Mouse (Mus musculus) heart, embryonic 10.5 days (tissue): ENCODE measurements around the gene Gpatch4. TPM values are rescaled to one million over a fixed set of nuclear protein-coding genes. Genes with fewer than 3 reads are reported as not detected.

Experiments
- DNase-seq: peaks from one replicate; pipeline ENCODE4 v3.0.0-alpha.2; 2017; ENCODE audit warnings: low spot score
- H3K27ac ChIP-seq: fragments of 300-500 bp; sonication (generic); 2 replicates; pipeline ENCODE4 v1.5.1; 2016; ENCODE audit warnings: mild to moderate bottlenecking
- H3K27me3 ChIP-seq: fragments of 300-500 bp; sonication (generic); 2 replicates; pipeline ENCODE4 v1.6.1; 2016; ENCODE audit warnings: mild to moderate bottlenecking; ENCODE audit not compliant: poor library complexity, insufficient read depth, severe bottlenecking
- H3K36me3 ChIP-seq: fragments of 300-500 bp; sonication (generic); 2 replicates; pipeline ENCODE4 v1.6.1; 2016; ENCODE audit warnings: mild to moderate bottlenecking, moderate library complexity
- H3K4me1 ChIP-seq: fragments of 300-500 bp; sonication (generic); 2 replicates; pipeline ENCODE4 v1.6.1; 2016; ENCODE audit warnings: mild to moderate bottlenecking
- H3K4me3 ChIP-seq: fragments of 300-500 bp; sonication (generic); 2 replicates; pipeline ENCODE4 v1.5.1; 2016; ENCODE audit warnings: mild to moderate bottlenecking, moderate library complexity
- H3K9me3 ChIP-seq: fragments of 300-500 bp; sonication (generic); 2 replicates; pipeline ENCODE4 v1.6.1; 2016; ENCODE audit warnings: mild to moderate bottlenecking, moderate library complexity
- WGBS: fragments of 180-500 bp; shearing (Covaris S2); methylation state at CpG from one replicate; pipeline ENCODE4 v1.1.7; 2016; 5-methylcytosine and 5-hydroxymethylcytosine counted together
- polyA plus RNA-seq: library from polyadenylated mRNA; unstranded; fragments of >200 nt; fragmentation: Nextera tagmentation; extraction: Ambion mirVana; gene quantifications from 2 replicates; pipeline ENCODE4 v1.2.1, GENCODE M21; 2016

Gpatch4 gene
- polyA plus RNA-seq, 1 experiment from 2014 or later = 47.0 TPM

GRCm38 (mm10) chr3:88010634-88011265, 32.2 kb upstream of the Gpatch4 start:
- Histone ChIP-seq H3K9me3 (peaks cover 4% of the 10 kb centered on the region; the same call in 1 of the 2 replicates), H3K27ac (no peak overlapping the region), H3K36me3 (no peaks in the 10 kb centered on the region), H3K4me1 (no peaks in the 10 kb centered on the region), H3K4me3 (no peak overlapping the region), H3K27me3 (peaks cover 22% of the 10 kb centered on the region)
- no peak for DNase-seq
- 10% methylated on average over 6 of the region's 6 CpGs for WGBS

- peak; percentile 96 for DNase-seq
- peaks cover 86% of the 10 kb centered on the region for H3K27me3 ChIP-seq
- H3K4me1 ChIP-seq = peaks cover 20% of the 10 kb centered on the region
- no peaks in the 10 kb centered on the region for H3K9me3 ChIP-seq
- WGBS = 2% methylated on average over 66 of the region's 66 CpGs
- H3K27ac ChIP-seq = 0 out of 2 replicates have a peak overlapping the region, but pooled peaks have one; percentile 36
- peak overlapping the region; percentile 62 for H3K4me3 ChIP-seq
- no peaks in the 10 kb centered on the region for H3K36me3 ChIP-seq
Observed at GRCm38 (mm10) chr3:88022322-88023191, 20.4 kb upstream of the Gpatch4 start.

GRCm38 (mm10) chr3:88023192-88024074, 19.5 kb upstream of the Gpatch4 start:
- Histone ChIP-seq H3K4me1 (peaks cover 20% of the 10 kb centered on the region), H3K36me3 (no peaks in the 10 kb centered on the region), H3K27ac (0 out of 2 replicates have a peak overlapping the region, but pooled peaks have one; percentile 36), H3K27me3 (peaks cover 83% of the 10 kb centered on the region), H3K4me3 (peak overlapping the region; percentile 62), H3K9me3 (no peaks in the 10 kb centered on the region)
- DNase-seq = no peak
- WGBS = under 1% methylated on average over 81 of the region's 81 CpGs

- Histone ChIP-seq H3K36me3 (no peaks in the 10 kb centered on the region), H3K4me1 (peaks cover 26% of the 10 kb centered on the region), H3K4me3 (no peak overlapping the region), H3K9me3 (no peaks in the 10 kb centered on the region), H3K27me3 (peaks cover 87% of the 10 kb centered on the region), H3K27ac (no peak overlapping the region)
- no peak for DNase-seq
- WGBS = 61% methylated on average over 7 of the region's 7 CpGs
Observed at GRCm38 (mm10) chr3:88026823-88027222, 16.1 kb upstream of the Gpatch4 start.

- 48% methylated on average over 5 of the region's 5 CpGs for WGBS
- Histone ChIP-seq H3K27me3 (peaks cover 87% of the 10 kb centered on the region), H3K4me3 (no peak within 1 kb of the TSS), H3K27ac (no peak within 1 kb of the TSS), H3K36me3 (no peaks in the 10 kb centered on the region), H3K9me3 (no peaks in the 10 kb centered on the region), H3K4me1 (peaks cover 22% of the 10 kb centered on the region)
- DNase-seq = no peak
Observed at GRCm38 (mm10) chr3:88027434-88028186, 15.3 kb upstream of the Gpatch4 start, which contains the start of gene Hapln2. TSS of gene Hapln2 (minus strand) at chr3:88027583.

- 18% methylated on average over 19 of the region's 19 CpGs for WGBS
- Histone ChIP-seq H3K4me3 (no peak overlapping the region), H3K27ac (no peak overlapping the region), H3K36me3 (no peaks in the 10 kb centered on the region), H3K9me3 (no peaks in the 10 kb centered on the region), H3K27me3 (peaks cover 73% of the 10 kb centered on the region), H3K4me1 (peaks cover 6% of the 10 kb centered on the region; the same call in 1 of the 2 replicates)
- DNase-seq = no peak
Observed at GRCm38 (mm10) chr3:88030608-88031395, 12.1 kb upstream of the Gpatch4 start.

- DNase-seq = no peak
- H3K4me3 ChIP-seq = no peak overlapping the region
- H3K4me1 ChIP-seq = peaks cover 6% of the 10 kb centered on the region; the same call in 1 of the 2 replicates
- H3K27ac ChIP-seq = no peak overlapping the region
- no peaks in the 10 kb centered on the region for H3K9me3 ChIP-seq
- no peaks in the 10 kb centered on the region for H3K36me3 ChIP-seq
- peaks cover 66% of the 10 kb centered on the region for H3K27me3 ChIP-seq
- WGBS = 63% methylated on average over 5 of the region's 5 CpGs
Observed at GRCm38 (mm10) chr3:88033506-88033905, 9.4 kb upstream of the Gpatch4 start.

GRCm38 (mm10) chr3:88035561-88036293, 7.2 kb upstream of the Gpatch4 start:
- Histone ChIP-seq H3K9me3 (no peaks in the 10 kb centered on the region), H3K36me3 (no peaks in the 10 kb centered on the region), H3K27ac (no peak overlapping the region), H3K4me1 (peaks cover 1% of the 10 kb centered on the region; the same call in 1 of the 2 replicates), H3K27me3 (peaks cover 69% of the 10 kb centered on the region), H3K4me3 (no peak overlapping the region)
- no peak for DNase-seq
- 61% methylated on average over 1 of the region's 1 CpGs for WGBS

GRCm38 (mm10) chr3:88049532-88049931, 6.6 kb downstream of the Gpatch4 start:
- Histone ChIP-seq H3K27me3 (no peaks in the 10 kb centered on the region), H3K36me3 (peaks cover 62% of the 10 kb centered on the region), H3K9me3 (no peaks in the 10 kb centered on the region), H3K4me1 (peaks cover 8% of the 10 kb centered on the region; the same call in 1 of the 2 replicates), H3K27ac (no peak overlapping the region), H3K4me3 (no peak overlapping the region)
- DNase-seq = no peak
- WGBS = 66% methylated on average over 3 of the region's 3 CpGs

- 85% methylated on average over 6 of the region's 6 CpGs for WGBS
- Histone ChIP-seq H3K36me3 (peaks cover 50% of the 10 kb centered on the region), H3K4me1 (peaks cover 20% of the 10 kb centered on the region), H3K27me3 (no peaks in the 10 kb centered on the region), H3K9me3 (no peaks in the 10 kb centered on the region), H3K27ac (no peak overlapping the region), H3K4me3 (peak overlapping the region; percentile 95; the same call in 1 of the 2 replicates)
- DNase-seq = no peak
Observed at GRCm38 (mm10) chr3:88057030-88057429, 14.1 kb downstream of the Gpatch4 start.
